Mouse (Mus musculus): ENCODE data around the gene Fbl.
"Not testable (repeated sequence)": the region's sequence is repeated elsewhere in the genome, so short reads cannot be mapped to it uniquely, and the experiment has no call there.

Fbl gene

DNA sequence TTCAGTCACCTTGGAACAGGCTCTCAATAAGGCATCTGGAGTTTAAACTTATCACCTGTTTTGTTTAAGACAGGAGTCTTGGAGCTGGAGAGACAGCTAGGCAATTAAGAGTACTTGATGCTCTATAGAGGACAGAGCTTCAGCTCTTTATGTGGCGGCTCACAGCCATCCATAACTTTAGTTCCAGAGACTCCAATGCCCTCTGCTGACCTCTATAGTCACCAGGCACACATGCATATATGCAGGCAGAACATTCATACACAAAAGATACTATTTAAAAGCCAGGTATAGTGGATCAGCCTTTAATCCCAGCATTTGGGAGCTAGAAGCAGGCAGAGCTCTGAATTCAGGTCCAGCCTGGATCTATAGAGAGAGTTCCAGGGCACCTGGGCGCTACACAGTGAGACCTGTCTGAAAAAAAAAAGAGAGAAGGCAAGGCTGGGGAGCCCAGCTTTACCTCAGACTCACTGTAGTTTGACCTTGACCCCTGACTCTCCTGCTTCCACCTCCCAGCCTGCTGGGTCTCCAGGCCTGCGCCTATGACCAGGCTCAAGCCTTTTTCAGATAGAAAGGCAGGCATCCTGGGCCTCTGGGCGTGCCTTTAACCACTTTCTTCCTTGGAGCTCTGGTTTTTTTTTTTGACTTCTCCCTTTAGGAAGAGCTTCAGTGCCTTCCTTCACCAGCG, 26.0 kb downstream of the Fbl start:
- DNase-seq, result no peak

- DNase-seq, result no peak
Measured at GRCm38 (mm10) chr7:28196528-28196927, 27.0 kb downstream of the Fbl start.

GRCm38 (mm10) chr7:28199054-28199453, 29.5 kb downstream of the Fbl start:
- DNase-seq, result no peak

DNA sequence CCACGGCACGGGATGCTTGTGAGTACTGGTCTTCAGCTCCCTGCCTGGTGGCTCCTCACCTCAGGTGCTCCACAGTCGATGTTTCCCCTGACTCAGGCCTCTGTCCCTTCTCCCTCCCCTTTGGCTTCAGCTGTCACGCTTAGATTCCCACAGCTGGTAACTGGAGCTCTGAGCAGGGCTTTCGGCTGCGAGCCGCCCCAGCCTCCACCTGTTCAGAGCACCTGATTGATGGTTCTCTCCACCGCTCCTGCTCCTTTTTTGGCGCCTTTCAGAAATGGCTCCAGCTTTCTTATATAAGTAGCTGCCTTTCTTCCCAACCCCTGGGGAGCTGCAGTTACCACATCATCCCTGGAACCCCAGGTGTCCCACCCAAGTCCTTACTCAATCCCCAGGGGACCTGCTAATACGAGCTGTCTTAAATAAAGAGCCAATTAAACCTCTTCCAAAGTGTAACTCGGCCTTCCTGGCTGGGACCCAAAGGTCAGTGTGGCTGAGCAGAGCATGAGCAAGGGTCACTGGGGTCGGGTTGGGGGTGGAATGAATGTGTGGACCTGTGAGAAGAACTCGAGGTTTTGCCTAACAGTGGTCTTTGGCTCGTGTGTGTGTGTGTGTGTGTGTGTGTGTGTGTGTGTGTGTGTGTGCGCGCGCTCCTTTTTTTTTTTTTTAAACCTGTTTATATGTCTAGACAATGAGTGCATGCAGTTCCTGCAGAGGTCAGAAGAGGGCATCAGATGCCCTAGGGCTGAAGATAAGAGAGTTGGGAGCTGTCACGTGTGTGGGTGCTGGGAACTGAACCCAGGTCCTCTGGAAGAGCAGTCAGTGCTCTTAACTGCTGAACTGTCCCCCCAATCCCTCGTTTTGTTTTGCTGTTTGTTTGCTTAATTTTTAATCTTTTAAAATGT, 33.9 kb downstream of the Fbl start:
- peak; percentile 18 for DNase-seq

- DNase-seq, result no peak
Measured at GRCm38 (mm10) chr7:28206044-28206600, 36.6 kb downstream of the Fbl start.

GRCm38 (mm10) chr7:28208396-28208987, 39.0 kb downstream of the Fbl start:
- no peak for DNase-seq

DNA sequence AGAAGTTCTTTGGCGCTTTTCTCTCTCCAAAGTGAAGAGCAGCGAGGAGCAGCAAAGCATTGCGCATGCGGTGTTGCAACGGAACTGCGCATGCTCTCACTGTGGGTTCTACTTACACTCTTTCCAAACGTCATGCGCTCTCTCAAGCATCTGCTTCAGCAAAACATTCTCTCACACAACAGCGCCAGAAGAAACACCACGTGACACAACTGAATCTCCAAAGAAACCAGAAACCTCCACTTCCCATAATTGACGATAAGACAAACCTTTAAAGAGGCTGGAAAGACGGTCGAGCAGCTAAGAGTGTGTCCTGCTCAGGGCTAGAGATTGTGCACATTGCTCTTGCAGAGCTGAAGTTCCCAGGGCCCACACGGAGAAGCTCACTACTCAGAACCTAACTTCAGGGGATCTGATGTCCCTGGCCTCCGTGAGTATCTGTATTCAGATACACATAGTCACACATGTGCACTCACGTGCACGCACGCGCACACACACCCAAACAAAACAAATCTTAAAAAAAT, 39.5 kb downstream of the Fbl start:
- DNase-seq, result peak; percentile 84

- no peak for DNase-seq
Measured at GRCm38 (mm10) chr7:28210731-28211130, 41.2 kb downstream of the Fbl start.

- DNase-seq, result peak; percentile 30
Measured at GRCm38 (mm10) chr7:28214142-28214541, 44.6 kb downstream of the Fbl start.

DNA sequence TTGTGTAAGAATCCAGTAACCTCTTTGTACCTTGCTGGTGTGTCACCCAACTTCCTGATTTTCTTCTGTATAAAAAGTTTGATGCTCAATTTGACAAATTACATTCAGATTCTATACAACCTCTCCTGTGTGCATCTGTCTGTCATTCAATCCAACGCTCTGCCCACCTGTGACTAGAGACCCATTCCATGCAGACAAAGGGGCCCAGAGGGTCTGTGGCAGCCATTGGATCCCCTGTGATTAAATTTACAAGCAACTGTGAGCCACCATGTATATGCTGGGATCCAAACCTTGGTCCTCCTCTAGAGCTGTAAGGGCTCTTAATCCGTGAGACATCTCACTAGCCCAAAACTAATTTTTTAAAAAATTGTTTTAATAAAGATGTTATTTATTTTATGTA, 46.4 kb downstream of the Fbl start:
- not testable (repeated sequence) for DNase-seq

DNA sequence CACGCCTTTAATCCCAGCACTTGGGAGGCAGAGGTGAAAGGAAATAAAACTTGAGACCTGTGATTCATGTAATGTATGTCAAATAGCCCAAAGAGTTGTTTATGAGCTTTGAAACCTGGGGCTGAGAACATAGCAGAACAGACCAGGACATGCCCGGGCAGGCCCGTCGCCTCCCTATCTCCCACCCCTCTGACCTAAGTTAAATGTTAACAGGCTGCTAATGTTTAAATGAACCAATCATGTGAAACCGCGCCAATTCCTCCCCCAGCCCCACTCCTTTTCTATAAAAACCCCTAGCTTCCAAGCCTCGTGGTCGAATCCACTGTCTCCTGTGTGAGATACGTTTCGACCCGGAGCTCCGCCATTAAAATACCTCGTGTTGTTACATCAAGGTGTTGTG, 48.3 kb downstream of the Fbl start:
- not testable (repeated sequence) for DNase-seq

DNA sequence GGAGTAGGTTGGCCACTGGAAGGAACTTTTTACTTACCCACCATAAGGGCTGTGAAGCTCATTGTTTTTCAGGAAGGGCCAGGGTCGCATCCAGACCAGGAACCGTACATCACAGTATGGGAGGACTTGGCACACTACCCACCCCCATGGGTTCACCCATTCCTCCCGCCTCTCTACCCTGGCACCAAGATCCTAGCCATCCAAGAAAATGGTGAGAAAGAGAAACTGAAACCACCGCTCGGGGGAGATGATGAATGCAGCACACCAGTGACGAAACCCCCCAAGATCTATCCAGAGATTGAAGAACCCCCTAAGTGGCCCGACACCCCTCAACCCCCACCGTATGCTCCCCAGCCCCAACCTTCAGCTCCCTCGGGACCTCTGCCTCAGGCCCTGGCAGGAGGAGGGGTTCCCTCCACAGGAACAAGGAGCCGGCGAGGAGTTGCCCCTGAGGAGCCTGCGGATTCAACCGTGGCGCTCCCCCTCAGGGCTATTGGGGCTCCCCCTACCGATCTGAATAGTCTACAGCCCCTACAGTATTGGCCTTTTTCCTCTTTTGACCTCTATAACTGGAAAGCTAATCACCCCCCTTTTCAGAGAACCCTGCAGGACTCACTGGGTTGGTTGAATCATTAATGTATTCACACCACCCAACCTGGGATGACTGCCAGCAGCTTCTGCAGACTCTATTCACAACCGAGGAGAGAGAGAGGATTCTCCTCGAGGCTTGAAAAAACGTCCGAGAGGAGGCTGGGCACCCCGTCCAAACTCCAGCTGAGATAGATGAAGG, 49.6 kb downstream of the Fbl start:
- DNase-seq, result not testable (repeated sequence)

DNA sequence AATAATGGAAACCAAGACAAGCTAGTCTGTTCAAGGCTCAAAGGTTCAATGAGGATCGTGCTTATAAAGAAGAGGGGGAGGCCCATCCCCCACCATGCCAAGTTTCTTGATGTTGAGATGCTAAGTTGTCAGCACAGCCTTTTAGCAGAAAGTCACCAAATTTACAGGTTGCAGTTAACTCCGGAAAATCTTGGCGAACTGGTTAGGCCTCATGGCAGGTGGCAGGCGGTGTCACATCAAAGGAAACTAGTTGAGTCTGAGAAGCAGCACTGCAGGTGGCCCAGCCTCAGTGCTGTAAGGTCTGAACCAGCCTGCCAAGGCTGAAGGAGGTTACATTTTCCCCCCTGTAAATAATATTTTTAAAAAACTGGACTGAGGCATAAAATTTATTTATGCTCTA, 57.3 kb downstream of the Fbl start:
- DNase-seq, result not testable (repeated sequence)

GRCm38 (mm10) chr7:28227421-28227820, 57.9 kb downstream of the Fbl start:
- DNase-seq, result not testable (repeated sequence)
